Mouse (Mus musculus) hindbrain, embryonic 11.5 days (tissue): ENCODE data around the gene Trip6. TPM values are rescaled to one million over a fixed set of nuclear protein-coding genes. Genes with fewer than 3 reads are reported as not detected.
"Not testable (repeated sequence)": the region's sequence is repeated elsewhere in the genome, so short reads cannot be mapped to it uniquely, and the experiment has no call there.

Experiments used
- ATAC-seq: fragments of 200-750 bp; cut with Nextera tagmentation; 2 replicates; pipeline ENCODE4 v1.8.0; 2017; ENCODE audit warnings: mild to moderate bottlenecking, moderate TSS enrichment, moderate library complexity; ENCODE audit not compliant: low FRiP score
- DNase-seq: peaks from one replicate; pipeline ENCODE4 v3.0.0-alpha.2; 2015; ENCODE audit warnings: low spot score
- H3K27ac ChIP-seq: fragments of 300-500 bp; sonication (generic); 2 replicates; pipeline ENCODE4 v1.5.1; 2014; ENCODE audit warnings: mild to moderate bottlenecking, low read depth, low read length
- H3K27me3 ChIP-seq: fragments of 300-500 bp; sonication (generic); 2 replicates; pipeline ENCODE4 v1.6.1; 2014; ENCODE audit warnings: mild to moderate bottlenecking, low read length, moderate library complexity, mixed read lengths; ENCODE audit not compliant: control insufficient read depth, insufficient read depth
- H3K36me3 ChIP-seq: fragments of 300-500 bp; sonication (generic); 2 replicates; pipeline ENCODE4 v1.6.1; 2014; ENCODE audit warnings: mild to moderate bottlenecking, low read length, moderate library complexity, mixed read lengths; ENCODE audit not compliant: control insufficient read depth, insufficient read depth
- H3K4me1 ChIP-seq: fragments of 300-500 bp; sonication (generic); replicated peaks from 2 replicates; pipeline ENCODE4 v1.6.1; 2014; ENCODE audit warnings: low read length, mixed read lengths; ENCODE audit not compliant: control insufficient read depth, insufficient read depth
- H3K4me2 ChIP-seq: fragments of 300-500 bp; sonication (generic); replicated peaks from 2 replicates; pipeline ENCODE4 v1.6.1; 2014; ENCODE audit warnings: mild to moderate bottlenecking, low read depth, low read length
- H3K4me3 ChIP-seq: fragments of 300-500 bp; sonication (generic); 2 replicates; pipeline ENCODE4 v1.5.1; 2014; ENCODE audit warnings: low read depth, low read length
- H3K9ac ChIP-seq: fragments of 300-500 bp; sonication (generic); 2 replicates; pipeline ENCODE4 v1.6.1; 2014; ENCODE audit warnings: low read depth, low read length
- H3K9me3 ChIP-seq: fragments of 300-500 bp; sonication (generic); 2 replicates; pipeline ENCODE4 v1.6.1; 2016; ENCODE audit warnings: low read length; ENCODE audit not compliant: control insufficient read depth
- WGBS: fragments of 180-500 bp; shearing (Covaris S2); extraction: QIAGEN DNeasy Blood & Tissue Kit; methylation state at CpG from one replicate; pipeline ENCODE4 v1.1.7; 2014; 5-methylcytosine and 5-hydroxymethylcytosine counted together
- polyA plus RNA-seq: library from polyadenylated mRNA; unstranded; fragments of >200 nt; fragmentation: Nextera tagmentation; extraction: Ambion mirVana; gene quantifications from 2 replicates; pipeline ENCODE4 v1.2.1, GENCODE M21; 2014

The Trip6 gene
- polyA plus RNA-seq, 1 experiment from 2014 or later: 27.4 TPM

DNA sequence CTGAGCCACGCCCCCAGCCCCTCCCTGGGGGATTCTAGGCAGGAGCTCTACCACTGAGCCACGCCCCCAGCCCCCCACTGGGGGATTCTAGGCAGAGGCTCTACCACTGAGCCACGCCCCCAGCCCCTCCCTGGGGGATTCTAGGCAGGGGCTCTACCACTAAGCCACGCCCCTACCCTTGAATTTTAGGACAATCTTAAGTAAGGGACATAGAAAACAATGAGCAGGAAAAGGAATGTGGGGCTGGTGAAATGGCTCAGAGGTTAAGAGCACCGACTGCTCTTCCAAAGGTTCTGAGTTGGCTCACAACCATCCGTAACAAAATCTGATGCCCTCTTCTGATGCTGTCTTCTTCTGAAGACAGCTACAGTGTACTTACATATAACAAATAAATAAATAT, 29.8 kb downstream of the Trip6 start:
- peaks cover 15% of the 10 kb centered on the region for H3K4me1 ChIP-seq
- DNase-seq, H3K36me3 ChIP-seq, H3K27ac ChIP-seq, ATAC-seq, H3K4me2 ChIP-seq, H3K9me3 ChIP-seq, H3K4me3 ChIP-seq, H3K9ac ChIP-seq: not testable (repeated sequence)
- 85% methylated on average over 5 of the region's 6 CpGs for WGBS
- H3K27me3 ChIP-seq: peaks cover 22% of the 10 kb centered on the region

- no peak overlapping the region for H3K9ac ChIP-seq
- no peaks in the 10 kb centered on the region for H3K9me3 ChIP-seq
- no peaks in the 10 kb centered on the region for H3K4me1 ChIP-seq
- no peak overlapping the region for H3K4me3 ChIP-seq
- no peaks in the 10 kb centered on the region for H3K36me3 ChIP-seq
- ATAC-seq (no peak), DNase-seq (peak; percentile 57)
- WGBS: 59% methylated on average over 18 of the region's 18 CpGs
- no peak overlapping the region for H3K4me2 ChIP-seq
- no peaks in the 10 kb centered on the region for H3K27me3 ChIP-seq
- no peak overlapping the region for H3K27ac ChIP-seq
Measured at GRCm38 (mm10) chr5:137277360-137278342, 36.6 kb downstream of the Trip6 start.

GRCm38 (mm10) chr5:137268131-137268910, 45.9 kb downstream of the Trip6 start:
- H3K9ac ChIP-seq: peak overlapping the region; percentile 24; the same call in 1 of the 2 replicates
- no peak overlapping the region for H3K4me3 ChIP-seq
- H3K27me3 ChIP-seq: no peaks in the 10 kb centered on the region
- H3K36me3 ChIP-seq: no peaks in the 10 kb centered on the region
- no peaks in the 10 kb centered on the region for H3K9me3 ChIP-seq
- DNase-seq (no peak), ATAC-seq (no peak)
- WGBS: 36% methylated on average over 17 of the region's 18 CpGs
- no peak overlapping the region for H3K27ac ChIP-seq
- no peaks in the 10 kb centered on the region for H3K4me1 ChIP-seq
- no peak overlapping the region for H3K4me2 ChIP-seq

- DNase-seq: no peak
- Histone ChIP-seq H3K27me3 (no peaks in the 10 kb centered on the region), H3K4me3 (no peak overlapping the region), H3K27ac (no peak overlapping the region), H3K36me3 (no peaks in the 10 kb centered on the region), H3K9me3 (no peaks in the 10 kb centered on the region), H3K9ac (no peak overlapping the region), H3K4me2 (no peak overlapping the region), H3K4me1 (no peaks in the 10 kb centered on the region)
- WGBS: 92% methylated on average over 11 of the region's 11 CpGs
- ATAC-seq: no peak
Measured at GRCm38 (mm10) chr5:137264787-137265186, 49.4 kb downstream of the Trip6 start.

DNA sequence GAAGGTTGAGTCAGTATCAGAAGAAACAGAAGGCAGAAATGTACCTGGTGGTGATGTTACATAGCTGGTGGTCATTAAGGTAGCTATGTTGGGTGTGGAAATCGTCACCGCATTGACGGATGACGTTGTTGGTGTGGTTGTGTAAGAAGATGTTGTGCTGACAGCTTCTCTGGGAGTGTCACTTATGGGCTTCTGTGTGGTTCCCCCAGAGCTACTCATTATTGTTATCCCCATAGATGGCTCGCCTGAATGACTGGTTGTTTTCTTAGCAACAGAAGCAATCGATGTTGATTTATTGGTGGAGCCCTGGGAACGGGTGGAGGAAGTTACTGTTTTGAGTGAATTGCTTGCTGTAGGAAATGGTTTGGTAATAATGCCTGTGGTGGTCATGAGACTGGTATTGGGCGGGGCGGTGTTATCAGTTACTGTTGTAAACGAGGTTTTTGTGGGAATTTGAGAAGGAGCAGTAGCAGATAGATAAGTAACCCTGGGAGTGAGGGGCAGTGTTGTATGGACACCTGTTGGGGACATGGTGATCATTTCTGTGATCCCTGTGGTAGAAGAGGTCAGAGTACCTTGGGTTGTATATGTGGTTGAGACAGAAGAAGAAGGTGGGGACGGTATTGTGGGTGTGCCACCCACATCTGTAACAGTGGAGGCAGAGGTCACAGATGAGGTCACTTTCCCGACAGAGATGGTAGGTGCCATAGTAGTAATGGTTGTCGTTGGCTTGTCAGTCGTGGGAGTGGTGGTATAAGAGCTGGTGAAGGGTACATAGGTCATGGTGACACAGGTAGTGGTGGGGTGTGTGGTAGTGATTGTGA, 50.1 kb downstream of the Trip6 start:
- 89% methylated on average over 14 of the region's 14 CpGs for WGBS
- ATAC-seq (no peak), DNase-seq (no peak)
- Histone ChIP-seq H3K36me3 (no peaks in the 10 kb centered on the region), H3K4me2 (no peak overlapping the region), H3K4me1 (no peaks in the 10 kb centered on the region), H3K27ac (no peak overlapping the region), H3K27me3 (no peaks in the 10 kb centered on the region), H3K4me3 (no peak overlapping the region), H3K9ac (no peak overlapping the region), H3K9me3 (no peaks in the 10 kb centered on the region)

Other genes with a start within 250 kb of the Trip6 start
- gene Serpine1, start 242.1 kb downstream of the Trip6 start, polyA plus RNA-seq: 0.27 and 0.37 TPM in 2 replicates
- gene Trim56, start 198.2 kb downstream of the Trip6 start, polyA plus RNA-seq: 5.5 and 7.1 TPM in 2 replicates
- not detected in 2 replicates for gene Muc3, start 165.1 kb downstream of the Trip6 start, polyA plus RNA-seq
- 0.14 TPM in 1 of 2 replicates, not detected in the other for gene Muc3a, start 102.0 kb downstream of the Trip6 start, polyA plus RNA-seq
- 6.2 and 8.1 TPM in 2 replicates for gene Ache, start 26.9 kb downstream of the Trip6 start, polyA plus RNA-seq
- gene Ufsp1, start 19.8 kb downstream of the Trip6 start, polyA plus RNA-seq: 8.6 and 9.0 TPM in 2 replicates
- gene Srrt, start 6.7 kb downstream of the Trip6 start, polyA plus RNA-seq: 138 and 140 TPM in 2 replicates
- gene Slc12a9, start 19.2 kb upstream of the Trip6 start, polyA plus RNA-seq: 7.1 and 7.5 TPM in 2 replicates
- gene Ephb4, start 35.7 kb upstream of the Trip6 start, polyA plus RNA-seq: 21.0 and 21.3 TPM in 2 replicates
- 0.04 and 0.06 TPM in 2 replicates for gene Zan, start 162.7 kb upstream of the Trip6 start, polyA plus RNA-seq
- 55.2 and 60.6 TPM in 2 replicates for gene Pop7, start 188.1 kb upstream of the Trip6 start, polyA plus RNA-seq
- gene Gigyf1, start 204.1 kb upstream of the Trip6 start, polyA plus RNA-seq: 10.6 and 15.4 TPM in 2 replicates
- 0.38 and 1.1 TPM in 2 replicates for gene Epo, start 218.8 kb upstream of the Trip6 start, polyA plus RNA-seq
- gene Gnb2, start 219.1 kb upstream of the Trip6 start, polyA plus RNA-seq: 475 and 483 TPM in 2 replicates
- 45.4 and 47.6 TPM in 2 replicates for gene Actl6b, start 239.1 kb upstream of the Trip6 start, polyA plus RNA-seq